Mouse (Mus musculus): ENCODE data around the gene Ehd3. TPM values are rescaled to one million over a fixed set of nuclear protein-coding genes. Genes with fewer than 3 reads are reported as not detected.

Ehd3 gene
- 11.8 and 14.0 TPM in 2 replicates for polyA plus RNA-seq (2012; rRNA removed)

GRCm38 (mm10) chr17:73803521-73804184, at the start of gene Ehd3:
TSS of gene Ehd3 (plus strand) at chr17:73804134.

Other genes with a start within 250 kb of the Ehd3 start
- 15.2 and 16.2 TPM in 2 replicates for gene Galnt14, start 93.7 kb upstream of the Ehd3 start, polyA plus RNA-seq (2012; rRNA removed)
- 0.20 and 0.65 TPM in 2 replicates for gene Xdh, start 146.1 kb downstream of the Ehd3 start, polyA plus RNA-seq (2012; rRNA removed)
- gene Srd5a2, start 243.8 kb downstream of the Ehd3 start, polyA plus RNA-seq (2012; rRNA removed): 0.07 and 0.13 TPM in 2 replicates